Mouse (Mus musculus) CD8-positive naive resting alpha-beta T cell, adult 2 months (primary cell): ENCODE results near the gene Dbn1.
A peak's percentile ranks its signal among the peaks of the same experiment; 100 is the strongest.
"Not testable (repeated sequence)": the region's sequence is repeated elsewhere in the genome, so short reads cannot be mapped to it uniquely, and the experiment has no call there.

Experiments used
- DNase-seq, 2 experiments: peaks; one replicate each; pipeline ENCODE4 v3.0.0; 2022; ENCODE audit warnings: low read depth in 2 of 2, low spot score in 2 of 2

The Dbn1 gene

DNA sequence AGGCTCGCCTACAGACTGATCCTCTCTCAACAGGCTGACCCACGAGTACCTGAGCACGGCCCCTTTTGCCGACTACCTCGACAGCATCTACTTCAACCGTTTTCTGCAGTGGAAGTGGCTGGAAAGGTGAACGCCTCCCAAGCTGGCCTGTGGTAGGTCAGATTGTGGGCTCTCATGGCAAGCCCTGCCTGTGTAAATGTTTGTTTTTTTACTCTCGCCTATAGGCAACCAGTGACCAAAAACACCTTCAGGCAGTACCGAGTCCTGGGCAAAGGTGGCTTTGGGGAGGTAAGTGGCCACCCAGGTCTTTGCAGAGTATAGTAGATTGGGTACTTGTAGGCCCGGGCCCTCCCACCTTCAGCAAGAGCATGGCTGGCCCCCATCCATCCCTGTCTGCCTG is 36.6 kb downstream of the Dbn1 start:
- no peak for DNase-seq

DNA sequence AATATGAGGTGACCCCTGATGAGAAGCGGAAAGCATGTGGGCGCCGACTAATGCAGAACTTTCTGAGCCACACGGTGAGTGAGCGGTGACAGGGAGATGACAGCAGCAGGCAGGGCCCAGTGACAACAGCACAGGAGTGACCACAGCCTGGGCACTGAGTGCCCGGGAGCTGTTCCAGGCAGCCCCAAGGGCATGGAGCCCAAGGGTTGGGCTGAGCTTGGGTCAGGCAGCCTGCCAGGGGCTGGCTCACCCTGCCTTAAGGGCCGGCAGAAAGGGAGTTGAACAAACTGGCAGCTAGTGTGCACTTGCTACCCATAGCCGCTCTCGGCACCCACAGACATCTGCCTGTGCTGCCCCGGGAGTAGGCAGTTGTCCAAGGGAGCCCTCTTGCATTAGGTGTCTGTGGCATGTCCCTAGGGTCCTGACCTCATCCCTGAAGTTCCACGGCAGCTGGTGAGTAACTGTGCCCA is 37.4 kb downstream of the Dbn1 start:
- DNase-seq: no peak

DNA sequence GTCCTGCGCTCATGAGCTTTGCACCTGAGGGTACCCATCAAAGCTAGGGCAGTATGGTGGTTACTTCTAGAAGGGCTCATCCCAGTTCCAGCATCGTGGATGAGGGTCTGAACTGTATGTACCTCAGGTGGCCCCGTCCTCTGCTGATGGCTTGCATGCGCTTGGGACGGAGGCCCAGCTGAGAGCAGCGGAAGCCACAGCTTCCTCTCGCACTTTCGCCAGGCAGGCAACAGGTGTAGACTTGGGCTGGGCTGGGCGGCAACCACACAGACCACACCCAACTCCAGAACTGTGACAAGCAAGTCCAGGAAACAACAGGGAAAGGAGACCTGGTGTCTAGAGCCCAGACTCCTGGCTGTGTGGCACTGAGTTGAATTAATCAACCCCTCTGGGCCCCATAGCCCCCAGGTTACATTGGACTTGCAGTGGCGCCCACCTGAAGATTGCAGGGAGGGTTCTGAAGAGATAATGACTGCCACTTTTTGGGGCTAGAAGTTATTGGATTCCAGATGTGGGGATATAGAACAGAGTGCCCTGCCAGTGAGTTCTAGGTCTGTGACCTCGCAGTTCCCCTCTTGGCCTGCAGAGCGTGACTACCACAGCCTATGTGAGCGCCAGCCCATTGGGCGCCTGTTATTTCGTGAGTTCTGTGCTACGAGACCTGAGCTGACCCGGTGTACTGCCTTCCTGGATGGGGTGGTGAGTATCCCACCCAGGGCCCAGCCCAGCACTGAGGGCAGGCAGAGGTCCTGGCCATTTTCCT is 38.1 kb downstream of the Dbn1 start:
- DNase-seq: no peak

DNA sequence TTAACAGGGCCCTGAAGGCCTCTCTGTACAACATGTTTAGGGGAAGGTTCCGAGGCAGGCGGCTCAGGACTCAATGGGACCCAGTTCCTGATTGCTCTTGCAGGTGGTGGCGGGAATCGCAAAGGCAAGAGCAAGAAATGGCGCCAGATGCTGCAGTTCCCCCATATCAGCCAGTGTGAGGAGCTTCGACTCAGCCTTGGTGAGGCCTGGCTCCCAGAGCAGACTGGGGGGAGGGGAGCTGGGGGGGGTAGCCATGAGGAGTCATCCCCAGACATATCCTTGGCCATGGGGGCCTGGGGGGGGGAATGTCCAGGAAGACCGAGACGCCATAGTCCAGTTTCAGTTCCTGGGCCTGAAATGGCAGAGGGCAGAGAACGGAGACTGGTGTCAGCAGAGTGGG is 38.7 kb downstream of the Dbn1 start:
- DNase-seq: no peak

DNA sequence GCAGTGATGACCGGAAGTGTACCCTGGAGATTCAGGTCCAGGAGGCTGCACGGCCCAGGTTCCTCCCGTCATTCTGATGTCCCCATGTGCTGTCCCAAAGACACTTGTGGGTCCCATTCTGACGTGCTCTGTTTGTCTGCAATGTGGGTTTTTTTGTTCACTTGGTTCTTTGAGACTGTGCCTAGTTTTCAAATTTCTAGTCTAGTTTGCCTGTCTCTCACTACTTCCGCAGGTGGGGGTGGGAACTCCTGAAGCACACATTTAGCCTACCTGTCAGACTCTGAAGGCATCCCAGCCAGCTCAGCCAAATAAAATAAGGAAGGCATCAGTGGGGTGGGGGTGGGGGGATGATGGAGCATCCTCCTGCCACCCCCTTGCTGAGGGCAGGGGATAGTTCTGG is 39.8 kb downstream of the Dbn1 start:
- DNase-seq: no peak

DNA sequence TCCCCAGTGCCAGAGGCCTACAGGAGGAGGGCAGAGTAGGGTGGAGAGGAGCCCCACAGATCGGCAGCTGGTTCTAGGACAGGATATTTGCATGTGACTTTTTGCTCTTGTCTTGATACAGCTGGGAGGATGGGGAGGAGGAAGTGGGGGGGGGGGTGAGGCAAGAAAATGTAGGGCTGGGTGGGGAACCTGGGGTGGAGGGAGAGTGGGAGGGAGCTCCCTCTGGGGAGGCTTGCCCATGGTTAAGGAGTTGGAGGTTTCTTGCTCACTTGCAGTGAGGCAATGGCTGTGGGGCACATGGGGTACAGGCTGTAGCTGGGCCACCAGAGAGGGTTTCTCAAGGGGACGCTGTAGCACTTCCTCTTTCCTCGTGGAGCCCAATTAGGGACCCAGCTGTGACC is 40.4 kb downstream of the Dbn1 start:
- no peak for DNase-seq

DNA sequence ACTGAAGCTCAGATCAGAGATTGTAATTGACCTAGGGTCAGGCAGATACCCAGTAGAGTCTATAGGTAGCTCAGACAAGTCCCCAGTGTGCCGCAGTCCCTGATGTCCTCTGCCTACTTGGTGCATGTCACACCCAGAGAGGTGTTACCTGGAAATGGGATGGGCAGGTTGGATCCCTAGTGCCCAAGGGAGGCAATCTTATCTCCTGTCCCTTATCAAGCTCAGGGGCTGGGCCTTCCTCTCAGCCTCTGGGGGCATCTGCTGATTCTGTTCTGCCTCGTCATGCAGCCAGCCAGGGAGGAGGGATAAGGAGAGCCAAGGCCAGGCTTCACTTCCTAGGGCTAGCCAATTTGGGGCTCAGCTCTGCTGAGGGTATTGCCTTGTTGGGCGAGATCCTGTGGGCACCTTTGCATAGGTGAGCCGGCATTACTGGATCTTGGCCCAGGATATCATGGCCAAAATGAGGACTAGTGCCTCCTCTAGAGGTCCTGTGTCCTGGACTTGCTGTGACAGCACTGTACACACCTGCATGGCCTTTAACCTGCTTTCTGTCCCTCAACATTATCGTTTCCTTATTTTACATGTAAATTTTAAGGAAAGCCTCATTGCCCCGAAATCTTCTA is 41.3 kb downstream of the Dbn1 start:
- DNase-seq: no peak

DNA sequence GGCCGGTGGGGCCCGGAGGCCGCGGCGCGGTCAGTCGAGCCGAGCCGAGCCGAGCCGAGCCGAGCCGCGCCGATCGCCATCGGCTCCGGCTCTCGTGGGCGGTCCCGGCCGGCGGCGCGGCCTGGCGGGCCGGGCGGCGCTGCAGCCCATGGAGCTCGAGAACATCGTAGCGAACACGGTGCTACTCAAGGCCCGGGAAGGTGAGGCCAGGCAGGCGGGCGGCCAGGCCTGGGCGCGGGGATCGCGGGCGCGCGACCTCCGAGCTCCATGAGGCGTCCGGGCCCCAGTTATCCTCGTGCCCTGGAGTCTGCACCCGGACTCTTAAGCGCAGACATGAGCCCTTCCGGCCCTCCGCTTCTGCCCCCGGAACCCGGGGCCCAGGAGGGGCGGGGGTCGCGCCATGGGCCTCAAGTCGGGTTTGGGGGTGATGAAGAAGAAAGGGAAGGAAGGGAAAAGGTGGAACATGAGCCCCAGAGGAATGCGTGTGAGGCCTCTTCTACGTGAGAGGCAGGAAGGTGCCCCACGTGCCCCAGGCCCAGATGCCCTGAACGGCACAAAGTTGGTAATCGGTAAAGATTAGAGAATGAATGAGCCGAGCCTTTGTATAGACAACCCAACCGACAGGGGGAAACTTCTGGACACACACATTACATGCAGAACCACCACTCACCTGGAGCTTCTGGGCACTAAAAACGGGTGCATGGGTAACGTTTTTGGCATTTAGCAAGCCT is 42.4 kb downstream of the Dbn1 start:
- no peak for DNase-seq

DNA sequence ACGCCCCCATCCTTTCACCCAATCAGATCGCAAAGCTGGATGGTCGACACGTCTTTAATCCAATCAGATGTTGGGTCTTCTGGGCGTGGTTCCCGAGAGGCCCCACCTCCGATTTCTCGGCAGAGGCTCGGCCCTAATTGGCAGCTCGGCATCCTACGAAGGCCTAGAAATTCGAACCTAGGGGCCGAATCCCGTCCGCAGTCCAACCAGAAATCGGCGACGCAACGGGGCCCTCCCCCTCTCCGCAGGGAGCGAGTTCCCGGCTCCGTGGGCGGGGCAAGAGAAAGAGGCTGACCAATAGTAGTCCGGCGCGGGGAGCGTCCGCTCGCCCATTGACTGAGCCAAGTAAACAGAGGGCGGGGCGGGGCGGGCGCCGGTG is 43.0 kb downstream of the Dbn1 start, which contains the start of gene Grk6:
Grk6 (plus strand) TSS at position 136 of the 379 bp plus-strand sequence.
- peak; percentile 99 for DNase-seq

DNA sequence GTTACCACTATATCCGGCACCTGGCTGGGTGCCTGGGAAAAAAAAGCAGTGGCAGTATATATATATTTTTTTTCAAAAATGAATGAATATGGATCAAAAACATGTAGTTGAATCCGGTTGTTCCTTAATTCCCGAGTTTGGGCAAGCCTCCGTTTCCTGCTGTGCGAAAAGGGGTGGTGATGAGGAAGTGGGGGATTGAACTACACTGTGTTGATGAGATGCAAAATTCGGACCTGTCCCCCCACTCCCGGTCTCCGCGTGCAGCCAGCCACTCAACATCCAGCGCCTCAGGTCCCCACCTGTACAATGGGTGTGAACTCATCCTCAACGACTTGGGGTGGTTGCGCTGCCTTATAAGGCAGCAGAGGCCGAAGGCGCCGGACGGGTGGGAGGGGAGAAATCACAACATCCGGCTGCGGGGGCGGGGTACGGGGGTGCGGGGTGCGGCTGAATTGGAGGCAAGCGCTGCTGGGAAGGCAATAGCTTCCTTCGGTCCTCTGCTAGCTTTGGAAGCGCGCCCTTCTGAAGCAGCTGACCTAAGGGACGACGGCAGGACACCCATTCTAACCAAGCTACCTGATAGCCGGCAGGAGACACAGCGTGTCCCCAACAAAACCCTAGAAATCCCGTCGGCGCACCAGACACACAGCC is 43.5 kb downstream of the Dbn1 start:
- peak in 1 of 2 experiments; percentile 73 for DNase-seq

DNA sequence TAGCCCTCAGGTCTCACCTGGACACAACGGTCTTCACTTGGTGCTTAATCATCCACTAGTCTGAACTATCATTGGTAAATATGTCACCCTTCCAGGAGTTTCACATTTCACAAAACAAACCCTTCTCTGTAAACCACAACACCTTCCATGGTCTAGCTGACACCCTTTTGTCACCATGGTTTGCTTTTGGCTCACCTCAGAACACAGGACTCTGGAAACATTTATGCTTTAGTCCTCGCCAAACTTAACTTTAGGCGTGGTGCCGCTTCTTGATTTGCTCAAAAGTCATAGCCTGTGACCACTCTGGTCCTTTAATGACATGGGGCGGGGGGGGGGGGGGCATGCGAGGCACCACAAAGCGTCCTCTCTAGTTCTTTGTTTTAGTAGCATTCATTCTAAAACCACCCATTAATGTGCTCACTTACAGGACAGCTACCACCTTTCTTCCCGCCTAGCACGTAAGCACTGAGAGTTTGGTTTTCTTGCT is 44.1 kb downstream of the Dbn1 start:
- DNase-seq: peak in 1 of 2 experiments; percentile 79

DNA sequence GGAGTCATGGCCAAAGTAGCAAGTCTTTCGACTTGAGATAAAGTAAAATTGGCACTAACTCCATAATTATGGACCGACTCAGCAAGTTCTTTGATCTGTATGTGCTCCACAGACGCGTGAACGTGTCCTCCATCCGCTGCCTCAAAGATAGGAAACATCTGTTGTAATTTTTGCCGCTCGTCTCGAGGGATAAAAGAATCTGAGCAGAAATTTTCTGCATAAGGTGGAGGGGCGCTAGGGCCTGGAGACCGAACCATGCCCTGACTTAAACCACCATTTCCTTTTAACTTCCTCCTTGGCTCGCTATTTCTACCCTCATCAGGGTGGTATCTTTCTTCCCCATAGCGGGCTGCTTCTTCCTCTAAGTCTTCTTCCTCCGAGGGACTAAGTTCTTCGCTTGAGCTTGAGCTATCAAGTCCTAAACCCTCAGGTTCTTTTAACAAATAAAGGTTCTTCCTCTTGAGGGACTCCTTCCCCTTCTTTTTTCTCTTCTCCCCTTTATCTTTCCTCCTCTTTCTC is 50.7 kb downstream of the Dbn1 start:
- not testable (repeated sequence) for DNase-seq

DNA sequence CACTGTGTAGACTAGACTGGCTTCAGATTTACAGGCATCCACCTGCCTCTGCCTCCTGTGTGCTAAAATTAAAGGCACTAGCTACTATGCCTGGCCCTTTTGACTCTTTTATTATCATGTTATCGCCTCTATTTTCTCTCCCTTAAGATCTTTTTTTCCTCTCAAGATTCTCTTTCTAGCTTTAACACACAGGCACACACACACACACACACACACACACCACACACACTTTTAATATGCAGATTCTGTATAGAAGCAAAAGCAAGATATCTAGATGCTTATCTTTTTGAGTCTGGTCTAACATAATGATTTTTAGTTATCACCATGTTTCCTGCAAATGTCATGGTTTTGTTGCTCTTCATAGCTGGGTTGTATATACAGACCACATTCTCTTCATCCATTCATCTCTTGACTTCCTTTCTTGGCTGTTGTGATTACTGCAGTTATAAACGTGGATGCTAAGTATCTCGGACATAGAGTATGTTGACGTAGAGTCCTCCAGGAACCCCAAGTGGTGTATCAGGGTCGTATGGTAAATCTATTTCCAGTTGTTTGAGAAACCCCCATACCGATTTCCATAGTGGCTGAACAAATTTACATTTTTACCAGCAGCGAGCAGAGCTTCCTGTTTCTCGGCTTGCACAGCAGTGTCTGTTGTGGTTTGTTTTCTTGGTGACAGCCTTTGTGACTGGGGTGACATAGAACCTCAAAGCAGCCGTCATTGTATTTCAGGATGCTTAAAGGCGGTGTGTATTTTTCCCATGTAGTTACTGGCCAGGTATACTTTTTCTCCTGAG is 55.8 kb downstream of the Dbn1 start:
- DNase-seq: peak; percentile 65 to 75

DNA sequence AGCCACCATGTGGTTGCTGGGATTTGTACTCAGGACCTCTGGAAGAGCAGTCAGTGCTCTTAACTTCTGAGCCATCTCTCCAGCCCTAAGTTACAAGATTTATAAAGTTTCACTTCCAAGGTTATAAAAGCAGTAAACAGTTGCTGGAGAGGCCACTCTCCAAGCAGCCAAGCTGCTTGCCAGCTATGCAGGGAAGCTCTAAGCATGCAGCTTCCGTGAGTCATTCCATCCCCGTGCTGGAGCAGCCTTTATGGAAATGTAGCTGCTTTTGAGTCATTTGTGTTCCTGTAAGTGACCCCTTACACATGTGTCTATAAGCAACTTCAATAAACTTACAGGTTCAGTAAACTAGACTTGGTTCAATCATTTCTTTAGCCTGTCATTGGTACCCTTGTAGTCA is 57.3 kb downstream of the Dbn1 start:
- DNase-seq: no peak

DNA sequence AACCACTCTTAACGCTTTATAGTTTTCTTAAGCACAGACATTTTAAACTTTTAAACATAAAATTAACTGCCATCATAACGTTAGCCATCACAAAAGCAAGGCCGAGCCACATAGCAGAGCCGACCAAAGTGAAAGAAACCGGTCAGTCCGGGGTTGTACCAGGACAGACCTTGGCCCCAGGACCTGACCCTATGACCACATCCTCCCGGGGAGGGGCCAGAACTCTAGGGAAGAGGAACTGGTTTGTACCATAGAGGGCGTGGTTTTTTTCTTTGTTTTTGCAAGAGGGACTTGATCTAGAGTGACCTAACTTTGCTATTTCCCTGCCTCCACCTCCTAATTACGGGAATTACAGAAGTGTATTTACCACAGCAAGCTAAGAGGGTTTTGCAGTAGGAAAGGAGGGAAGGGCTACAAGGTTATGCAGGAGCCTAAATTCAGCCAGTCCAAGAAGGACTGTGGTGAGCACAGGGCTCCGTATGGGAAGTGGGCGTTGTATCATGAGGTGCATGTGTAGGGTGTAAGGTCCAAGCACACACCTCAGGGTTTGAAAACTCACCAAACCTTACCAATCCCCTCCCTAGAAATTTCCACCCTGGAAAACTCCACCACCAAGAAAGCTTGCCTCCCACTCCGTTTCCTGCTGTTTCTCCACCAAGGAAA is 58.6 kb downstream of the Dbn1 start:
- no peak for DNase-seq

DNA sequence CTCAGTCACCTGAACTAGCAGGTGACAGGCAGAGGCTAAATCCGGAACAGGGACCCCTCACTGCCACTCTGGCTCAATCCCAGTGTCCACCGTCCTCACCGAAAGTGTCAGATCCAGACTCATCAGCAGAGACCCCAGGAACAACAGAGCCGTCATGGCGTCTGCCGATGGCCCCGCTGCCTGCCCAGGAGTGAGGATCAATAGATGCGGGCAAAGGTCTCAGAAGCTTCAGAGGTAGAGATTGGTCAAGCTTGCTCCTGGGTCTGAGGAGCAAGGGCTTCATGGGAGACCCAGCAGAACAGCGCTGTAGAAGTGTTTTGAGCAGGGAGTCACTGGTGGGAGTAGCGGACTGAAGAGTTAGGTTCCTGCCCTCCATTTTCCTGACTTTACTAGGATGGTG is 61.3 kb downstream of the Dbn1 start, which contains the start of gene F12:
F12 (minus strand) TSS at position 181 of the 400 bp plus-strand sequence.
- DNase-seq: no peak
